Mouse (Mus musculus) frontal cortex, postnatal 14 days (tissue): ENCODE results near the gene Rab5c.

Source experiments
- DNase-seq, 2 experiments: peaks; one replicate each; pipeline ENCODE4 v3.0.0; 2022; ENCODE audit warnings: low spot score in 2 of 2

Gene Rab5c

GRCm38 (mm10) chr11:100720345-100720744 lies 17.7 kb downstream of the Rab5c start:
- no peak for DNase-seq

GRCm38 (mm10) chr11:100719893-100720292 lies 18.1 kb downstream of the Rab5c start:
- no peak for DNase-seq

GRCm38 (mm10) chr11:100719312-100719711 lies 18.7 kb downstream of the Rab5c start:
- no peak for DNase-seq

- DNase-seq, result no peak
These were observed 19.1 kb downstream of the Rab5c start for GRCm38 (mm10) chr11:100718866-100719265.

- no peak for DNase-seq
These were observed 19.6 kb downstream of the Rab5c start for GRCm38 (mm10) chr11:100718462-100718861.

GRCm38 (mm10) chr11:100716649-100717048 lies 21.4 kb downstream of the Rab5c start:
- no peak for DNase-seq

GRCm38 (mm10) chr11:100714948-100715347 lies 23.1 kb downstream of the Rab5c start:
- DNase-seq, result no peak

- DNase-seq, result peak; percentile 74 to 75
These were observed 23.5 kb downstream of the Rab5c start for GRCm38 (mm10) chr11:100714534-100714915.

GRCm38 (mm10) chr11:100713735-100714533 lies 24.1 kb downstream of the Rab5c start, which contains the start of gene Hspb9:
Gene Hspb9, plus strand, starts transcription at chr11:100713850.
- DNase-seq, result no peak

- no peak for DNase-seq
These were observed 24.8 kb downstream of the Rab5c start for GRCm38 (mm10) chr11:100713174-100713573.

GRCm38 (mm10) chr11:100711783-100712615 lies 26.0 kb downstream of the Rab5c start, which contains the start of gene Kat2a:
Gene Kat2a, minus strand, starts transcription at chr11:100712465.
- DNase-seq, result peak in 1 of 2 experiments; percentile 81

GRCm38 (mm10) chr11:100710977-100711376 lies 27.0 kb downstream of the Rab5c start:
- DNase-seq, result no peak

- no peak for DNase-seq
These were observed 27.5 kb downstream of the Rab5c start for GRCm38 (mm10) chr11:100710528-100710927.

- DNase-seq, result no peak
These were observed 28.7 kb downstream of the Rab5c start for GRCm38 (mm10) chr11:100709201-100709810.

- no peak for DNase-seq
These were observed 32.8 kb downstream of the Rab5c start for GRCm38 (mm10) chr11:100705095-100705747.

GRCm38 (mm10) chr11:100703851-100704531 lies 34.0 kb downstream of the Rab5c start, which contains the start of gene Dhx58:
Gene Dhx58, minus strand, starts transcription at chr11:100704271.
- no peak for DNase-seq

- DNase-seq, result no peak
These were observed 34.6 kb downstream of the Rab5c start for GRCm38 (mm10) chr11:100703366-100703765.

- no peak for DNase-seq
These were observed 35.1 kb downstream of the Rab5c start for GRCm38 (mm10) chr11:100702906-100703305.

GRCm38 (mm10) chr11:100702081-100702851 lies 35.7 kb downstream of the Rab5c start:
- peak in 1 of 2 experiments; percentile 63 for DNase-seq

GRCm38 (mm10) chr11:100701301-100701700 lies 36.7 kb downstream of the Rab5c start:
- DNase-seq, result no peak
